Mouse (Mus musculus) midbrain, embryonic 13.5 days (tissue): ENCODE data around the gene AA467197. TPM values are rescaled to one million over a fixed set of nuclear protein-coding genes. Genes with fewer than 3 reads are reported as not detected.
A peak's percentile ranks its signal among the peaks of the same experiment; 100 is the strongest.

Experiments used
- ATAC-seq: fragments of 200-750 bp; cut with Nextera tagmentation; 2 replicates; pipeline ENCODE4 v1.8.0; 2017; ENCODE audit warnings: mild to moderate bottlenecking, moderate TSS enrichment, moderate library complexity
- H3K27ac ChIP-seq: fragments of 300-500 bp; sonication (generic); 2 replicates; pipeline ENCODE4 v1.5.1; 2015; ENCODE audit warnings: inconsistent platforms, mild to moderate bottlenecking, moderate library complexity
- H3K27me3 ChIP-seq: fragments of 300-500 bp; sonication (generic); 2 replicates; pipeline ENCODE4 v1.6.1; 2015; ENCODE audit warnings: mild to moderate bottlenecking, inconsistent platforms
- H3K36me3 ChIP-seq: fragments of 300-500 bp; sonication (generic); 2 replicates; pipeline ENCODE4 v1.6.1; 2015; ENCODE audit warnings: mild to moderate bottlenecking, inconsistent platforms
- H3K4me1 ChIP-seq: fragments of 300-500 bp; sonication (generic); replicated peaks from 2 replicates; pipeline ENCODE4 v1.6.1; 2015; ENCODE audit warnings: inconsistent platforms
- H3K4me2 ChIP-seq: fragments of 300-500 bp; sonication (generic); replicated peaks from 2 replicates; pipeline ENCODE4 v1.6.1; 2015; ENCODE audit warnings: moderate library complexity, mild to moderate bottlenecking, inconsistent platforms
- H3K4me3 ChIP-seq: fragments of 300-500 bp; sonication (generic); replicated peaks from 2 replicates; pipeline ENCODE4 v1.5.1; 2015; ENCODE audit warnings: mild to moderate bottlenecking, inconsistent platforms
- H3K9ac ChIP-seq: fragments of 300-500 bp; sonication (generic); replicated peaks from 2 replicates; pipeline ENCODE4 v1.6.1; 2015; ENCODE audit warnings: mild to moderate bottlenecking, inconsistent platforms
- H3K9me3 ChIP-seq: fragments of 300-500 bp; sonication (generic); 2 replicates; pipeline ENCODE4 v1.6.1; 2016; ENCODE audit warnings: mild to moderate bottlenecking, inconsistent platforms
- WGBS: fragments of 180-500 bp; shearing (Covaris S2); methylation state at CpG from one replicate; pipeline ENCODE4 v1.1.7; 2015; 5-methylcytosine and 5-hydroxymethylcytosine counted together
- microRNA counts: library from miRNA; unstranded; fragments of <30 nt; microRNA quantifications from one replicate; lab custom pipeline; 2016
- microRNA-seq: library from miRNA; unstranded; fragments of <30 nt; microRNA quantifications from one replicate; pipeline ENCODE4, GENCODE M21; 2016
- polyA plus RNA-seq: library from polyadenylated mRNA; unstranded; fragments of >200 nt; fragmentation: Nextera tagmentation; extraction: Ambion mirVana; gene quantifications from 2 replicates; pipeline ENCODE4 v1.2.1, GENCODE M21; 2015

AA467197 gene
- polyA plus RNA-seq, 1 experiment from 2014 or later, result not detected

DNA sequence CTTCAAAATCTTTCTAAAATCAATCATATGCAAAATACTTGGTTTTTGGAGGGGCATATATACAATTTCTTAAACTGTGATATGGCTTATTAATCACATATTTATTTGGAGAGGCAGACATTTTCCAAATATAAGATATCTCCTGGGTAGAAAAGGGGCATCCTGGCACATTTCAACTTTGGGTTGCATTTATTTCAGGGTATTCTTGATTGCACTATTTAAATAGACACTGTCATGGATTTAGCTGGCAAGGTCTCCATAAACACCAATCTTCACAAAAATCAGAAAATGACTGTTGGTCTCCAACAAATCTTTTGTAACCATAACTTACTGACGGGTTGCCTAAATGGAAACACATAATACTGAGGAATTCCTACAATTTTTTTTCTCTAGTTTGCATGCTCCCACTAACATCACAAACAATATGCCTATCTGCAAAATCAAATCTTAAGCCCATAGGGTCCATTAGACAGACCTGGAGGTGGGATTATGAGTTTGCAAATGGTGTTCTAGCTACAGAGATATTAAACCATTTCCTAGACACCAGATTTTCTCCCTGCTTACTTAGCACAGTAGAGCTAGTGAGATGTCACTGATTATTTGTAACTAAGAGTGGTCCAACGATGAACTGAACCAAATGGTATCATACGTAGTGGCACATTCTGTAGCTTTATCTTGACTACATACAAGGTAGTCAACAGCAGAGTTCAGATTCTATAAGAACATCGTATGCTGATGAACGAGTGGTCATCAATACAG, 44.8 kb downstream of the AA467197 start:
- Histone ChIP-seq H3K27ac (no peak overlapping the region), H3K4me2 (no peak overlapping the region), H3K4me1 (no peaks in the 10 kb centered on the region), H3K36me3 (no peaks in the 10 kb centered on the region), H3K9me3 (peaks cover 12% of the 10 kb centered on the region), H3K9ac (no peak overlapping the region), H3K27me3 (no peaks in the 10 kb centered on the region), H3K4me3 (no peak overlapping the region)
- ATAC-seq, result peak; percentile 20; the same call in 1 of the 2 replicates
- WGBS, result 89% methylated on average over 5 of the region's 5 CpGs

- H3K27me3 ChIP-seq, result no peaks in the 10 kb centered on the region
- H3K9me3 ChIP-seq, result peaks cover 12% of the 10 kb centered on the region
- no peak overlapping the region for H3K4me2 ChIP-seq
- H3K9ac ChIP-seq, result no peak overlapping the region
- no peaks in the 10 kb centered on the region for H3K36me3 ChIP-seq
- H3K27ac ChIP-seq, result no peak overlapping the region
- no peaks in the 10 kb centered on the region for H3K4me1 ChIP-seq
- WGBS, result 77% methylated on average over 2 of the region's 2 CpGs
- no peak for ATAC-seq
- no peak overlapping the region for H3K4me3 ChIP-seq
Measured at GRCm38 (mm10) chr2:122682520-122682919, 45.7 kb downstream of the AA467197 start.

DNA sequence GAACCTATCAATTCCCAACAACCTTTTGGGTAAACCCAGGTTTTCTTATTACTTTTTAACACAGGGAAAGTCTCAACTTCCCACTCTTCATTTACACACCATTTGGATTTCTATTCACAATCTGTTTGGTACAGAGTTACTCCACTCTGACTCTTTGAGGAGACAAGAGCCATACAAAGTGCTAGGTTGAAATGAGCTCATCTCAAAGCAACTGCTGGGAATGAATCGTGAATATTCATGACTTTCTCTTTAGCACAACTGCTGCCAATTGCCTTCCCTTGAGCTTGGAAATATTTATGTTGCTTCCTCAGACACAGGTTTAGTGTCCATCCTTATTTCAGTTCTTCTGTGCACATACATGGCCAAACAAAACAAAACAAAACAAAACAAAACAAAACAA, 46.9 kb downstream of the AA467197 start:
- H3K27me3 ChIP-seq, result no peaks in the 10 kb centered on the region
- 76% methylated on average over 1 of the region's 1 CpGs for WGBS
- no peak for ATAC-seq

GRCm38 (mm10) chr2:122686665-122687064, 49.9 kb downstream of the AA467197 start:
- H3K4me3 ChIP-seq, result no peak overlapping the region
- H3K27ac ChIP-seq, result no peak overlapping the region
- no peak overlapping the region for H3K9ac ChIP-seq
- no peaks in the 10 kb centered on the region for H3K27me3 ChIP-seq
- no peaks in the 10 kb centered on the region for H3K4me1 ChIP-seq
- no peak for ATAC-seq
- peaks cover 6% of the 10 kb centered on the region for H3K9me3 ChIP-seq
- H3K36me3 ChIP-seq, result no peaks in the 10 kb centered on the region
- 81% methylated on average over 6 of the region's 6 CpGs for WGBS
- no peak overlapping the region for H3K4me2 ChIP-seq

More for the DNA sequence above, 46.9 kb downstream of the AA467197 start:
- Histone ChIP-seq H3K4me2 (no peak overlapping the region), H3K4me1 (no peaks in the 10 kb centered on the region), H3K27ac (no peak overlapping the region), H3K9me3 (peaks cover 12% of the 10 kb centered on the region), H3K9ac (no peak overlapping the region), H3K4me3 (no peak overlapping the region), H3K36me3 (no peaks in the 10 kb centered on the region)

MicroRNAs within 50 kb of the gene (microRNA counts, 519-probe panel; counts per million panel counts)
- microRNA mmu-miR-147 (lab: Ali Mortazavi, UCI), result 110 counts per million, percentile 56 among the panel's probes with 10 or more counts

Small RNA genes within 50 kb of the gene (microRNA-seq; reads per million reads assigned to microRNA genes)
- 8.9 reads per million, percentile 27 among the genes with 10 or more reads in this experiment for gene Mir147

Other genes with a start within 250 kb of the AA467197 start
- gene Slc28a2, start 210.5 kb upstream of the AA467197 start, polyA plus RNA-seq, result 0.09 TPM in 1 of 2 replicates, not detected in the other
- not detected in 2 replicates for gene Gm14085, start 152.0 kb upstream of the AA467197 start, polyA plus RNA-seq
- gene Gatm, start 25.7 kb upstream of the AA467197 start, polyA plus RNA-seq, result 21.8 and 25.7 TPM in 2 replicates
- 4.6 and 5.0 TPM in 2 replicates for gene Slc30a4, start 65.7 kb downstream of the AA467197 start, polyA plus RNA-seq
- 94.4 and 105 TPM in 2 replicates for gene Bloc1s6, start 101.5 kb downstream of the AA467197 start, polyA plus RNA-seq
- 2.6 and 3.4 TPM in 2 replicates for gene Sqor, start 128.3 kb downstream of the AA467197 start, polyA plus RNA-seq